Mouse (Mus musculus) limb, embryonic 12.5 days (tissue): ENCODE data around the gene Ptma. TPM values are rescaled to one million over a fixed set of nuclear protein-coding genes. Genes with fewer than 3 reads are reported as not detected.

Source experiments
- ATAC-seq: fragments of 200-750 bp; cut with Nextera tagmentation; 2 replicates; pipeline ENCODE4 v1.8.0; 2017; ENCODE audit warnings: low read depth, moderate TSS enrichment; ENCODE audit not compliant: insufficient number of reproducible peaks, insufficient read depth, low FRiP score, low TSS enrichment
- H3K27ac ChIP-seq: fragments of 300-500 bp; sonication (generic); 2 replicates; pipeline ENCODE4 v1.5.1; 2016; ENCODE audit warnings: mild to moderate bottlenecking, moderate library complexity
- H3K27me3 ChIP-seq: fragments of 300-500 bp; sonication (generic); 2 replicates; pipeline ENCODE4 v1.6.1; 2016; ENCODE audit warnings: mild to moderate bottlenecking, moderate library complexity
- H3K36me3 ChIP-seq: fragments of 300-500 bp; sonication (generic); 2 replicates; pipeline ENCODE4 v1.6.1; 2016; ENCODE audit warnings: mild to moderate bottlenecking, moderate library complexity
- H3K4me1 ChIP-seq: fragments of 300-500 bp; sonication (generic); replicated peaks from 2 replicates; pipeline ENCODE4 v1.6.1; 2016
- H3K4me2 ChIP-seq: fragments of 300-500 bp; sonication (generic); 2 replicates; pipeline ENCODE4 v1.6.1; 2016; ENCODE audit warnings: mild to moderate bottlenecking, moderate library complexity
- H3K4me3 ChIP-seq: fragments of 300-500 bp; sonication (generic); replicated peaks from 2 replicates; pipeline ENCODE4 v1.5.1; 2016; ENCODE audit warnings: mild to moderate bottlenecking
- H3K9ac ChIP-seq: fragments of 300-500 bp; sonication (generic); replicated peaks from 2 replicates; pipeline ENCODE4 v1.6.1; 2016; ENCODE audit warnings: mild to moderate bottlenecking, moderate library complexity
- H3K9me3 ChIP-seq: fragments of 300-500 bp; sonication (generic); 2 replicates; pipeline ENCODE4 v1.6.1; 2016; ENCODE audit warnings: mild to moderate bottlenecking, moderate library complexity
- WGBS: fragments of 180-500 bp; shearing (Covaris S2); methylation state at CpG from one replicate; pipeline ENCODE4 v1.1.7; 2016; 5-methylcytosine and 5-hydroxymethylcytosine counted together
- polyA plus RNA-seq: library from polyadenylated mRNA; unstranded; fragments of >200 nt; fragmentation: Nextera tagmentation; extraction: Ambion mirVana; gene quantifications from 2 replicates; pipeline ENCODE4 v1.2.1, GENCODE M21; 2016

Ptma gene
- polyA plus RNA-seq, 1 experiment from 2014 or later: 4,018 TPM

- H3K9ac ChIP-seq: no peak overlapping the region
- no peak for ATAC-seq
Measured at GRCm38 (mm10) chr1:86497986-86498385, 28.5 kb upstream of the Ptma start.

GRCm38 (mm10) chr1:86498611-86499010, 27.9 kb upstream of the Ptma start:
- no peak for ATAC-seq
- Histone ChIP-seq H3K27me3 (no peaks in the 10 kb centered on the region), H3K27ac (0 out of 2 replicates have a peak overlapping the region, but pooled peaks have one; percentile 18), H3K4me1 (peaks cover 32% of the 10 kb centered on the region), H3K4me2 (no peak overlapping the region), H3K9me3 (no peaks in the 10 kb centered on the region), H3K4me3 (no peak overlapping the region), H3K9ac (no peak overlapping the region; the same call in 1 of the 2 replicates), H3K36me3 (no peaks in the 10 kb centered on the region)
- WGBS: 54% methylated on average over 1 of the region's 1 CpGs

More at GRCm38 (mm10) chr1:86497986-86498385, 28.5 kb upstream of the Ptma start:
- Histone ChIP-seq H3K4me1 (peaks cover 25% of the 10 kb centered on the region), H3K36me3 (no peaks in the 10 kb centered on the region), H3K4me2 (no peak overlapping the region), H3K27me3 (no peaks in the 10 kb centered on the region), H3K27ac (no peak overlapping the region), H3K9me3 (no peaks in the 10 kb centered on the region), H3K4me3 (no peak overlapping the region)
- WGBS: 58% methylated on average over 3 of the region's 3 CpGs

GRCm38 (mm10) chr1:86499903-86500302, 26.6 kb upstream of the Ptma start:
- Histone ChIP-seq H3K4me2 (no peak overlapping the region), H3K36me3 (no peaks in the 10 kb centered on the region), H3K27me3 (no peaks in the 10 kb centered on the region), H3K27ac (no peak overlapping the region; the same call in 1 of the 2 replicates), H3K4me3 (no peak overlapping the region), H3K9me3 (no peaks in the 10 kb centered on the region), H3K4me1 (peaks cover 38% of the 10 kb centered on the region), H3K9ac (no peak overlapping the region)
- ATAC-seq: no peak
- 39% methylated on average over 3 of the region's 3 CpGs for WGBS

GRCm38 (mm10) chr1:86500681-86501080, 25.8 kb upstream of the Ptma start:
- no peaks in the 10 kb centered on the region for H3K9me3 ChIP-seq
- H3K36me3 ChIP-seq: no peaks in the 10 kb centered on the region
- ATAC-seq: no peak
- H3K9ac ChIP-seq: no peak overlapping the region
- no peak overlapping the region for H3K27ac ChIP-seq
- WGBS: 74% methylated on average over 4 of the region's 4 CpGs
- H3K4me2 ChIP-seq: no peak overlapping the region
- H3K4me1 ChIP-seq: peaks cover 46% of the 10 kb centered on the region
- no peak overlapping the region for H3K4me3 ChIP-seq
- no peaks in the 10 kb centered on the region for H3K27me3 ChIP-seq

- Histone ChIP-seq H3K27ac (peak overlapping the region; percentile 99), H3K4me3 (no peak overlapping the region; the same call in 1 of the 2 replicates), H3K4me2 (no peak overlapping the region), H3K27me3 (no peaks in the 10 kb centered on the region), H3K36me3 (no peaks in the 10 kb centered on the region), H3K9ac (no peak overlapping the region), H3K4me1 (peaks cover 46% of the 10 kb centered on the region), H3K9me3 (no peaks in the 10 kb centered on the region)
- whole genome bisulfite sequencing: 29% methylated on average over 6 of the region's 6 CpGs
- ATAC-seq: no peak
Measured at GRCm38 (mm10) chr1:86501114-86501532, 25.4 kb upstream of the Ptma start.

GRCm38 (mm10) chr1:86501559-86501958, 25.0 kb upstream of the Ptma start:
- WGBS: 3% methylated on average over 4 of the region's 4 CpGs
- peaks cover 46% of the 10 kb centered on the region for H3K4me1 ChIP-seq
- peak overlapping the region; percentile 99 for H3K27ac ChIP-seq
- H3K9me3 ChIP-seq: no peaks in the 10 kb centered on the region
- no peaks in the 10 kb centered on the region for H3K27me3 ChIP-seq
- H3K4me2 ChIP-seq: peak overlapping the region; percentile 62
- no peak for ATAC-seq
- no peaks in the 10 kb centered on the region for H3K36me3 ChIP-seq
- H3K4me3 ChIP-seq: no peak overlapping the region
- H3K9ac ChIP-seq: no peak overlapping the region

- H3K27me3 ChIP-seq: no peaks in the 10 kb centered on the region
- H3K4me2 ChIP-seq: peak overlapping the region; percentile 62
- H3K4me3 ChIP-seq: 0 out of 2 replicates have a peak overlapping the region, but pooled peaks have one; percentile 2
- no peaks in the 10 kb centered on the region for H3K36me3 ChIP-seq
- H3K9me3 ChIP-seq: no peaks in the 10 kb centered on the region
- WGBS: 21% methylated on average over 11 of the region's 17 CpGs
- peak overlapping the region; percentile 99 for H3K27ac ChIP-seq
- H3K9ac ChIP-seq: peak overlapping the region; percentile 63; the same call in 1 of the 2 replicates
- peaks cover 46% of the 10 kb centered on the region for H3K4me1 ChIP-seq
- ATAC-seq: no peak
Measured at GRCm38 (mm10) chr1:86502221-86503048, 24.1 kb upstream of the Ptma start.

GRCm38 (mm10) chr1:86503165-86503747, 23.3 kb upstream of the Ptma start:
- ATAC-seq: peak; percentile 50
- no peaks in the 10 kb centered on the region for H3K36me3 ChIP-seq
- WGBS: 3% methylated on average over 16 of the region's 16 CpGs
- peak overlapping the region; percentile 62 for H3K4me2 ChIP-seq
- peak overlapping the region; percentile 99 for H3K27ac ChIP-seq
- H3K9me3 ChIP-seq: no peaks in the 10 kb centered on the region
- H3K27me3 ChIP-seq: no peaks in the 10 kb centered on the region
- peak overlapping the region; percentile 63 for H3K9ac ChIP-seq
- peak overlapping the region; percentile 35 for H3K4me3 ChIP-seq
- peaks cover 46% of the 10 kb centered on the region for H3K4me1 ChIP-seq

GRCm38 (mm10) chr1:86503906-86504696, 22.4 kb upstream of the Ptma start:
- ATAC-seq: peak; percentile 85
- Histone ChIP-seq H3K27ac (peak overlapping the region; percentile 99), H3K27me3 (no peaks in the 10 kb centered on the region), H3K9ac (peak overlapping the region; percentile 63), H3K4me3 (peak overlapping the region; percentile 35), H3K4me1 (peaks cover 42% of the 10 kb centered on the region), H3K4me2 (peak overlapping the region; percentile 62), H3K36me3 (no peaks in the 10 kb centered on the region), H3K9me3 (no peaks in the 10 kb centered on the region)
- WGBS: under 1% methylated on average over 64 of the region's 64 CpGs

GRCm38 (mm10) chr1:86504697-86505421, 21.7 kb upstream of the Ptma start:
- 17% methylated on average over 19 of the region's 19 CpGs for WGBS
- peak overlapping the region; percentile 63 for H3K9ac ChIP-seq
- peak overlapping the region; percentile 99 for H3K27ac ChIP-seq
- peak overlapping the region; percentile 62 for H3K4me2 ChIP-seq
- no peak for ATAC-seq
- H3K9me3 ChIP-seq: no peaks in the 10 kb centered on the region
- H3K27me3 ChIP-seq: no peaks in the 10 kb centered on the region
- peak overlapping the region; percentile 35 for H3K4me3 ChIP-seq
- H3K36me3 ChIP-seq: no peaks in the 10 kb centered on the region
- peaks cover 49% of the 10 kb centered on the region for H3K4me1 ChIP-seq
